ENCODE assay signal across 22 mouse cellular contexts in the genomic region with DNA sequence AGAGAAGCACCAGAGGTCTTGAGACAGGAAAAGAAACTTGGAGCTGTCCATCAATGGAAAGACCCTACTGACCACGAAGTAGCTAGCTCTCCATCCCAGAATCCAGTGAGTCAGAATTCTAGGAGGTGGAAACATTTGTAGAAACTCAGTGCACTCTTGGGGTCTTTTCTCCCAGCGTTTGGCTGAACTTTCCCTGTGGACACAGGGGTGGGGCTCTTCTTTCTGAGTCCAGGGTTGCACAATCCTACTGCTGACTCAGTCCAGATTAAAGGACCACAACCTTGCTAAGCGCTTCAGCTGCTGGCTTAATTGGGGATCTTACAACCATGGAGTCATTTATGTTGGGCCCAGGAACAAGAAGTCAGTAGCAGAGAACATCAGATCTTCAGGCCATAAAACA. TPM values are rescaled to one million over a fixed set of nuclear protein-coding genes. Genes with fewer than 3 reads are reported as not detected.
A peak's percentile ranks its signal among the peaks of the same experiment; 100 is the strongest.
DNase-seq lines count a peak whose midpoint lies in the region; ATAC-seq and TF ChIP-seq lines count a peak whose summit lies in the region.
"Had no signal": no experiment of that assay in that cellular context is flagged by ENCODE, and none has a peak within 500 bp of the region (broad histone marks: within the 10 kb centered on the region; RNA-seq: fewer than 3 reads in every experiment).

No protein-coding gene starts in this region.

- no peak overlapping the region for H3K4me3 ChIP-seq in heart, embryonic 11.5 days (ENCODE audit: low read depth, low read length)
- H3K4me3 ChIP-seq: embryonic facial prominence, embryonic 12.5 days; forebrain, embryonic 15.5 days; heart, embryonic 15.5 days had no signal

- no peak overlapping the region for H3K9ac ChIP-seq in heart, embryonic 11.5 days (ENCODE audit: low read depth, low read length)
- H3K9ac ChIP-seq: embryonic facial prominence, embryonic 12.5 days; forebrain, embryonic 15.5 days; heart, embryonic 15.5 days had no signal

- peak; percentile 21 to 33 for DNase-seq in heart, adult 18-20 months
- peak; percentile 21 for DNase-seq in urinary bladder, postnatal 14 days (ENCODE audit: low spot score)
- DNase-seq in urinary bladder, adult 2 months (ENCODE audit: low spot score): no peak
- DNase-seq in Patski (ENCODE audit: low read depth, low spot score): peak; percentile 60
- no peak for DNase-seq in left cerebral cortex, adult 8-10 months (ENCODE audit: low spot score in 2 of 2)
- DNase-seq in right cerebral cortex, postnatal 14 days: no peak
- DNase-seq: adrenal gland, adult 8-10 months; B cell, adult 2 months; cerebellum, adult 11 months; cerebellum, adult 8-10 months; cerebellum, postnatal 25 days; gastrocnemius, postnatal 10 days; heart, postnatal 36 days had no signal

- peaks cover 3% of the 10 kb centered on the region; the same call in 1 of the 2 replicates for H3K4me1 ChIP-seq in heart, embryonic 11.5 days (ENCODE audit: control insufficient read depth, insufficient read depth, low read length)
- H3K4me1 ChIP-seq: embryonic facial prominence, embryonic 12.5 days; forebrain, embryonic 15.5 days had no signal

- POLR2A ChIA-PET in Patski (lab: Charles Lee): no interaction called here

- 73% methylated on average over 3 of the region's 3 CpGs for WGBS in heart, embryonic 11.5 days (ENCODE audit: insufficient replicate concordance)

- H3K36me3 ChIP-seq in heart, embryonic 11.5 days (ENCODE audit: control insufficient read depth, insufficient read depth, low read length): no peaks in the 10 kb centered on the region
- H3K36me3 ChIP-seq: embryonic facial prominence, embryonic 12.5 days; forebrain, embryonic 15.5 days; heart, embryonic 15.5 days had no signal

- no peaks in the 10 kb centered on the region for H3K27me3 ChIP-seq in heart, embryonic 11.5 days (ENCODE audit: control insufficient read depth, insufficient read depth, low read length)
- H3K27me3 ChIP-seq in Patski: no peaks in the 10 kb centered on the region
- H3K27me3 ChIP-seq: embryonic facial prominence, embryonic 12.5 days; forebrain, embryonic 15.5 days; heart, embryonic 15.5 days had no signal

- no peak for TF ChIP-seq CTCF in Patski (IDR thresholded peaks at IDR 0.05)

- H3K4me2 ChIP-seq in heart, embryonic 11.5 days: no peak overlapping the region
- H3K4me2 ChIP-seq: embryonic facial prominence, embryonic 12.5 days; forebrain, embryonic 15.5 days; heart, embryonic 15.5 days had no signal

- H3K9me3 ChIP-seq in heart, embryonic 11.5 days (replicated peaks; ENCODE audit: control insufficient read depth, low read length): no peaks in the 10 kb centered on the region
- H3K9me3 ChIP-seq: embryonic facial prominence, embryonic 12.5 days; forebrain, embryonic 15.5 days; heart, embryonic 15.5 days had no signal

- CTCF ChIA-PET in Patski (lab: Charles Lee): no interaction called here

- no peak overlapping the region for H3K27ac ChIP-seq in heart, embryonic 11.5 days (ENCODE audit: low read depth, low read length)
- H3K27ac ChIP-seq: embryonic facial prominence, embryonic 12.5 days; forebrain, embryonic 15.5 days; heart, embryonic 15.5 days had no signal

- no peak for ATAC-seq in heart, embryonic 11.5 days (replicated peaks; ENCODE audit: insufficient number of reproducible peaks, low FRiP score, low TSS enrichment)
- peak; percentile 74 for ATAC-seq in Patski
- ATAC-seq: forebrain, embryonic 15.5 days; hindbrain, embryonic 16.5 days; inflammation-experienced regulatory T-cells, adult 6 months; intestine, postnatal 0 days had no signal

- in situ Hi-C loops in Patski (cut with MboI; ENCODE audit: low pct_unique_long_range_greater_than_20kb): no loop called here

RNA-seq across cellular contexts. Expression of a gene that starts 41.8 kb away (rescaled TPM):
- total RNA-seq in heart, adult 18-20 months (2021): 1 to 10 TPM; 4.1 to 6.8 TPM
- 32.9 and 37.5 TPM in 2 replicates for polyA plus RNA-seq in heart, embryonic 11.5 days (2014; fragmentation: Nextera tagmentation; extraction: Ambion mirVana)
- polyA plus RNA-seq in urinary bladder, adult 2 months (2012; rRNA removed): 3.4 and 6.0 TPM in 2 replicates
- polyA plus RNA-seq in Patski (2021): 15.2 TPM
- under 1 TPM; 0.32 to 0.79 (median 0.53) TPM for total RNA-seq in left cerebral cortex, adult 8-10 months (2022)
- total RNA-seq: MEL had no signal
- polyA plus RNA-seq: forebrain, embryonic 15.5 days; inflammation-experienced regulatory T-cells, adult 6 months had no signal

RNA-seq across cellular contexts. Expression of a gene that starts 56.0 kb away (rescaled TPM):
- total RNA-seq in heart, adult 18-20 months (2021): 1 to 10 TPM; 2.0 to 3.3 TPM
- 1.3 and 1.5 TPM in 2 replicates for polyA plus RNA-seq in heart, embryonic 11.5 days (2014; fragmentation: Nextera tagmentation; extraction: Ambion mirVana)
- 0.09 and 0.11 TPM in 2 replicates for polyA plus RNA-seq in urinary bladder, adult 2 months (2012; rRNA removed)
- 3.1 TPM for polyA plus RNA-seq in Patski (2021)
- total RNA-seq in left cerebral cortex, adult 8-10 months (2022): under 1 TPM in 1 of 4 experiments, not detected in 3; 0.23 TPM
- total RNA-seq: gastrocnemius, postnatal 10 days; MEL had no signal
- polyA plus RNA-seq: cortical plate, adult 2 months; forebrain, embryonic 15.5 days; inflammation-experienced regulatory T-cells, adult 6 months had no signal

Comparison
In these comparisons a context has a peak if more than half of its experiments do, and no peak if none do; other contexts are left out.
1. DNase-seq: peak in heart, adult 18-20 months (2 of 2), urinary bladder, postnatal 14 days (single experiment) and Patski (single experiment); none in urinary bladder, adult 2 months (single experiment), left cerebral cortex, adult 8-10 months (0 of 2) and right cerebral cortex, postnatal 14 days (single experiment).